Mouse (Mus musculus) myocyte (in vitro differentiated cells): ENCODE results near the gene Fam117a.

Experiments
- CEBPB ChIP-seq: IDR thresholded peaks from 2 replicates; pipeline ENCODE4 v1.6.1; 2011; ENCODE audit warnings: mild to moderate bottlenecking, moderate library complexity; ENCODE audit not compliant: poor library complexity, insufficient read depth, severe bottlenecking
- MAX ChIP-seq: IDR thresholded peaks from one replicate; pipeline ENCODE4 v1.6.1; 2011; ENCODE audit warnings: low read depth, mild to moderate bottlenecking, control low read depth
- MYOD1 ChIP-seq, 3 experiments: IDR thresholded peaks; one replicate each; pipeline ENCODE4 v1.6.1; 2011; ENCODE audit warnings: control low read depth in 2 of 3, low read depth in 2 of 3, mild to moderate bottlenecking in 2 of 3, moderate library complexity in 1 of 3; ENCODE audit not compliant: insufficient read length in 2 of 3, control insufficient read depth in 1 of 3

GRCm38 (mm10) chr11:95384973-95385320 is 48.1 kb downstream of the Fam117a start:
- TF ChIP-seq MAX, result no peak
- TF ChIP-seq CEBPB, result no peak
- TF ChIP-seq MYOD1 (IDR thresholded peaks at IDR 0.05; ENCODE audit: control insufficient read depth in 1 of 3, insufficient read length in 2 of 3, low read depth in 2 of 3), result no peak
